Mouse (Mus musculus): ENCODE measurements around the gene Ctnna2. TPM values are rescaled to one million over a fixed set of nuclear protein-coding genes. Genes with fewer than 3 reads are reported as not detected.

Ctnna2 gene
- polyA plus RNA-seq, 1 experiment from 2014 or later, result 7.2 TPM

DNA sequence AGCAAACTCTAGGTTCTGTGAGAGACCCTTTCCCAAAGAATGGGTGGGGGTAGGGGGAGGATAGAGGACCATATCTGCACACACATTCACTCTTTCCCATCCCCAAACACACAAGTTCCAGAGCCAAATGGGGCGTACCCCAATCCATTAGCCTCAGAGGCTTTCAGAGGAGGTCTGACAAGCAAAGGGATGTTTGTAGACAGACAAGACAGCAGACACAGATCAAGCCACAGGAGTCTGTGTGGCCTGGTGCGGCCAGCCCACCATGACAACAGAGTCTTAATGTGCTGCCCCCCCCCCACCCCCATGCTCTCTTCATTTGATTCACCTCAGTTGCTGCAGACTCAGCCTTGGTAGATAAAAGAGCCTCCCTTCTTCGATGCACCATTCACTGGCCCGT lies 764.2 kb downstream of the Ctnna2 start:
- Histone ChIP-seq H3K27me3 (replicated peaks) (no peaks in the 10 kb centered on the region), H3K36me3 (no peaks in the 10 kb centered on the region), H3K4me1 (replicated peaks) (no peaks in the 10 kb centered on the region), H3K9ac (no peak overlapping the region), H3K9me3 (no peaks in the 10 kb centered on the region), H3K4me3 (replicated peaks) (no peak overlapping the region), H3K4me2 (replicated peaks) (no peak overlapping the region), H3K27ac (no peak overlapping the region)
- 53% methylated on average over 4 of the region's 4 CpGs for WGBS
- ATAC-seq, result no peak

DNA sequence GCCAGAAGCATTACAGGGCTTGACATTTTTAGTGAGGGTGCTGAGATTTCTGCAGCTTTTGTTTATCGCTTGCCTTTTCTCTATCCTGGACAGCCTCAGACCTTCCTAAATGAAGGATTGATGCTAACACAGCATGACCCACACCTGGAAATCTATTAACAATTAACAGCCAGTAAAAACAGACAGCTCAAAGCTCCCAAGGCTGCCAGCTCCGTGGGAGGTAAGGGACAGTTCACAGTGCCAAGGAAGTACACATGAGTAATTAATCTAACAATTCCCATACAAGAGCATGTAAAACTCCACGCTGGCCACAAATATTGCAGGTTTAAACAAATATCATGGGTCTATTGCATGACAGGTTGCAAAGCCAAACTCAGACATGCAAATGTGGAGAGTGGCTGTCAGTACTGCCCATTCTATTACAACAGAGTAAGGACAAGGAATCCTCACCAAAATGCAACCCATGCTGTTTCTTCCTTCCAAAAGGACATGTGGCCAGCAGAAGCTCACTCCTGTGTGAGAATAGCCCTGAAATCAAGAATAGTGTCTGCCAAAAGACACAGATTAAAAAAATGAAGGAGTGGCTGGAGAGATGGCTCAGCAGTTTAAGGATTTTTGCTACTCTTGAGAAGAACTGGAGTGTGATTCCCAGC lies 765.6 kb downstream of the Ctnna2 start:
- no peak for ATAC-seq
- WGBS, result 7% methylated on average over 3 of the region's 3 CpGs

DNA sequence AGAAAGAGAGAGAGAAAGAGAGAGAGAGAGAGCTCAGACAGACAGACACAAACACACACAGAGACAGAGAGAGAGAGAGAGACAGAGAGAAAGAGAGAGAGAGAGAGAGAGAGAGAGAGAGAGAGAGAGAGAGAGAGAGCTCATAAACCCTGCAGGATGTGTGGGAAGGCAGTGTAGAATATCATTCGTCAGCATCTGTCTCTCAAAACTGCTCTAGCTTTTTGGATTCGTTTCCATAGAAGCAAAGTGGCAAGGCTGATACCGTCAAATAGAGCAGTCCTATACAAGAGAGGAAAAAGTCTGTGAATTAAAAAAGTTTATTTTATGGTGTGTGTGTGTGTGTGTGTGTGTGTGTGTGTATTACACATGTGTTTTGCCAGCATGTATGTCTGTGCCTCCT lies 769.6 kb downstream of the Ctnna2 start:
- H3K9ac ChIP-seq, result no peak overlapping the region
- no peak overlapping the region for H3K4me3 ChIP-seq (replicated peaks)
- H3K27me3 ChIP-seq (replicated peaks), result no peaks in the 10 kb centered on the region
- H3K36me3 ChIP-seq, result no peaks in the 10 kb centered on the region
- H3K4me2 ChIP-seq (replicated peaks), result no peak overlapping the region
- H3K9me3 ChIP-seq, result no peaks in the 10 kb centered on the region
- H3K4me1 ChIP-seq (replicated peaks), result no peaks in the 10 kb centered on the region
- no peak overlapping the region for H3K27ac ChIP-seq
- ATAC-seq, result no peak
- 64% methylated on average over 3 of the region's 3 CpGs for WGBS

More for the DNA sequence above, 765.6 kb downstream of the Ctnna2 start:
- Histone ChIP-seq H3K4me2 (replicated peaks) (no peak overlapping the region), H3K27me3 (replicated peaks) (no peaks in the 10 kb centered on the region), H3K4me3 (replicated peaks) (no peak overlapping the region), H3K36me3 (no peaks in the 10 kb centered on the region), H3K9me3 (no peaks in the 10 kb centered on the region), H3K9ac (no peak overlapping the region), H3K4me1 (replicated peaks) (no peaks in the 10 kb centered on the region), H3K27ac (no peak overlapping the region)

DNA sequence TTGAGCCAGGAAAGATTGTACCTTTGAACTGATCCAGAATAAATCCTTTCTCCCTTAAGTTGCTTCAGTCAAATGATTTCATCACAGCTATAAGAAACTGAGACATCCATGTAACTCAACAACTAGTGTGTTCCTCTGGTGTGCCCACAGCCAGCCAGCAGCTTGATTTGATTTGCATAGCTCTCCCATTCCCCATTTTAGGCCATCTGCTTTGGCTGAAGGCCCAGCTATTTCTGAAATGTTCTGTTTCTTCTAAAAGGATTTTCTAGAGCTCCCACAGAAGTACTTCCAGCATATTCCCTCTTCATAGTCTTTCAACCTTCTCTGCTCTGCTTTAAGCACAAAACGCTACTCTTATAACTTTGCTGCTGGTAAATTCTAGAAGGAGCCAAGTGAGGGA lies 770.3 kb downstream of the Ctnna2 start:
- ATAC-seq, result no peak
- Histone ChIP-seq H3K4me3 (replicated peaks) (no peak overlapping the region), H3K4me2 (replicated peaks) (no peak overlapping the region), H3K27me3 (replicated peaks) (no peaks in the 10 kb centered on the region), H3K9me3 (no peaks in the 10 kb centered on the region), H3K9ac (no peak overlapping the region), H3K36me3 (no peaks in the 10 kb centered on the region), H3K4me1 (replicated peaks) (no peaks in the 10 kb centered on the region), H3K27ac (no peak overlapping the region)
- WGBS, result 76% methylated on average over 1 of the region's 1 CpGs

DNA sequence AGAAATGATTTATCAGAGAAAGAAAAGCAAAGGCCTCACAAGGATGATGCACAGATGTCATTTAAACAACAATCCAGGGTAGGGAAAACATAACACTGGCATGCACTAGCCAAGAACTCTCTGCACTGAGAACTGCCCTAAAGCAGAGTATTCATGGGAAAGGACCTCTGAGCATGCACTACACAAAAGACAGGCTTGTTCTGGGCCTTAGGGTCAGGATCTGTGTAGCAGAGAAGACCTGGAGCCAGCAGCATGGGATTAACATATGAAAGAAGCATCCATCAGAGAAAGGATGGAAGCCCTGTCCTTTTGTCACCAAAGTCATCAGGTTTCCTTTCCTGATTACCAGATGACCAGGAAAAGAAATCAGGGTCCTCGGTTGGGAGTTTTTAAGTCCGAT lies 780.1 kb downstream of the Ctnna2 start:
- no peaks in the 10 kb centered on the region for H3K4me1 ChIP-seq (replicated peaks)

DNA sequence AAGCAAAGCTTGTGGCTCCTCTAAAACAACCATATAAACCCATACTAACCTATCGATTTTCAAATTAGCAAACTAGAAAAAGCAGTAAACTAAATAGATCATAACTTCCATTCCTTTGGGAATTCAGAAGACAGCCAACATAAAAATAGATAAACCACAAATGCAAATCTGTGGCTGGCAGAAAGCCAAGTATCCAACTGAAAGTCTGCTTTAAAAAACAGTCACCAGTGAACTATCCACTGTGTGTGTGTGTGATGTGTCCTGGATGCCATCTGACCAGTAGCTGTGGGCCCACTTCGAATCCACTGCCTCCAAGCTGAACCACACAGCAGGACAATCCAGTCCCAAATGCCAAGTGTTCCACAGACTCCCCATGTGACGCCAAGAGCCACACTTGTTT lies 782.8 kb downstream of the Ctnna2 start:
- no peak overlapping the region for H3K4me3 ChIP-seq (replicated peaks)
- H3K9me3 ChIP-seq, result no peaks in the 10 kb centered on the region
- no peak overlapping the region for H3K27ac ChIP-seq
- ATAC-seq, result no peak
- no peak overlapping the region for H3K4me2 ChIP-seq (replicated peaks)
- no peak overlapping the region for H3K9ac ChIP-seq
- H3K27me3 ChIP-seq (replicated peaks), result no peaks in the 10 kb centered on the region
- H3K4me1 ChIP-seq (replicated peaks), result no peaks in the 10 kb centered on the region
- WGBS, result 79% methylated on average over 3 of the region's 3 CpGs
- no peaks in the 10 kb centered on the region for H3K36me3 ChIP-seq

More for the DNA sequence above, 780.1 kb downstream of the Ctnna2 start:
- Histone ChIP-seq H3K27me3 (replicated peaks) (no peaks in the 10 kb centered on the region), H3K27ac (no peak overlapping the region), H3K9me3 (no peaks in the 10 kb centered on the region), H3K36me3 (no peaks in the 10 kb centered on the region), H3K9ac (no peak overlapping the region), H3K4me2 (replicated peaks) (no peak overlapping the region), H3K4me3 (replicated peaks) (no peak overlapping the region)
- 80% methylated on average over 2 of the region's 2 CpGs for WGBS
- no peak for ATAC-seq

DNA sequence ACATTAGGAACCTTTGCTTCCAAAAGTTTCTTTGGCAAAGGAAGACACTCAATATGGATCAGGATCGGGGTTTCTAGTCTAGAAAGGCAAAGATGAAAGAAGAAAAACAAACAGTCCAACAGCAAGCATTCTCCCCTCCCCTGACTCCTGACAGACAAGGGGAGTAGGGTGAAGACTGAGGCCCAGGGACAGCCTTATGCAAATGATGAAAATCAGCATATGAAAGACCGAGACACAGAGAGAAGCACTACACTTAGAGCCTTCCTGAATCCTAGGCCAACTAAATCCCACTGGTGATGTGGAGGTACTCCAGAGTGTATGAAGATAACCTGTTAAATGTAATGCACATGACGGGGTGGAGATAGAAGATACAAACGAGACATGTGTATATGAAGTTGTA lies 787.9 kb downstream of the Ctnna2 start:
- Histone ChIP-seq H3K27me3 (replicated peaks) (no peaks in the 10 kb centered on the region), H3K4me2 (replicated peaks) (no peak overlapping the region), H3K9ac (no peak overlapping the region), H3K9me3 (no peaks in the 10 kb centered on the region), H3K4me3 (replicated peaks) (no peak overlapping the region), H3K36me3 (no peaks in the 10 kb centered on the region), H3K27ac (no peak overlapping the region), H3K4me1 (replicated peaks) (no peaks in the 10 kb centered on the region)
- ATAC-seq, result no peak
- WGBS, result 71% methylated on average over 4 of the region's 4 CpGs

DNA sequence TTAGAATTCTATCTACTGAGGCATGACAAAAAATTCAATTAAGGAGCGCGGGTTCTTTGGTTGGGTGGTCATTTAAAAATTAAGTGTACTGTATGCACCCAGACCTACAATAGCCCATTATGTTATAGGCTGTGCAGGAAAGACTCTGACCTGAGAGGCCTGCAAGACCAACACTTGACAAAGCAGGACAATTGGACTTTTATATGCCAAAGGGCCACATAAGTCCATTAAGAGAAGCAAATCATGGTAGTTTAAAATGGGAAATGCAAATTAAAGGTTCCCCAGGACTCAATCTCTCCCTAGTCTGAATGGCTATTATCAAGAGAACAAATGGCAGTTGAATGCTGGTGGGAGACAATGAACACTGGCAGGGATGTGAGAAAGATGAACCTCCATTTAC lies 790.9 kb downstream of the Ctnna2 start:
- Histone ChIP-seq H3K4me3 (replicated peaks) (no peak overlapping the region), H3K27ac (no peak overlapping the region), H3K9me3 (no peaks in the 10 kb centered on the region), H3K9ac (no peak overlapping the region), H3K27me3 (replicated peaks) (no peaks in the 10 kb centered on the region), H3K4me1 (replicated peaks) (no peaks in the 10 kb centered on the region), H3K4me2 (replicated peaks) (no peak overlapping the region), H3K36me3 (no peaks in the 10 kb centered on the region)
- no peak for ATAC-seq
- WGBS, result 72% methylated on average over 2 of the region's 2 CpGs

DNA sequence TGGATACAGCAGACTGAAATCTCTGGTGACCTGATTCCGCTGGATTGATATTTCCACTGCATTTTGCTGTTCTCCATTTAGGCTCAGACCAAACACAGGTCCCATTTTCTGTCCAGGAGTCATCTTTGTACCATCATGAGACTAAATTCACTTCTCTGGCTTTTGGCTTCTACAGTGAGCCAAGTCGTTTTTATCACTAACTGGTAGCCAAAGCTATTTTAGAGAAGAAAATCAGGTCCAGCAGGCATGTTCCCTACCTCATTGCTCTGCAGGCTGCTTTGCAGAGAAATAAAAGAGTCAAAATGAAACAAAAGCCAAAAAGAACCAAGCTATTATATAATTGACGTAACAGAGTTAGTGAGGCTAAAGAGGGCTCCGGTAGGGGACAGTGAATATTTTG lies 793.7 kb downstream of the Ctnna2 start:
- Histone ChIP-seq H3K9me3 (no peaks in the 10 kb centered on the region), H3K27ac (no peak overlapping the region), H3K36me3 (no peaks in the 10 kb centered on the region), H3K4me2 (replicated peaks) (no peak overlapping the region), H3K27me3 (replicated peaks) (no peaks in the 10 kb centered on the region), H3K9ac (no peak overlapping the region), H3K4me1 (replicated peaks) (no peaks in the 10 kb centered on the region), H3K4me3 (replicated peaks) (no peak overlapping the region)
- whole genome bisulfite sequencing, result 88% methylated on average over 4 of the region's 4 CpGs
- no peak for ATAC-seq

DNA sequence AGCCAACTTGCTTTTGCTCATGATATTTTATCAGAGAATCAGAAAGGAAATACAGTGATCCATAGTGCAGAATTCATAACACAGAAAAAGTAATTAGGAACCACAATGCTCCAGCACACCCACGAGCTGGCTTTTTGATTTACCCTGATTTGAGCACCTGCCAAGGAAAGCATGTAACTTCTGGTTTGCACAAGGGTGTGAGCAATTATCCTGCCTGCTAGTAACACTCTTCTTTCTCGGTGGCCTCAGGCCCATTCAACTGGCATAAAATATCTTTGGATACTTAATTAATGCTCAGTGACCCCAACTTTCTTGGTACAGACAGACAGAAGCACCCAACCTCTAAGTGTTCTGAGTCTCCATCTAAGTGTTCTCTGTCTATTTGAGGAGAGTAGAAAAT lies 794.6 kb downstream of the Ctnna2 start:
- no peak overlapping the region for H3K9ac ChIP-seq
- H3K9me3 ChIP-seq, result no peaks in the 10 kb centered on the region
- H3K4me2 ChIP-seq (replicated peaks), result no peak overlapping the region
- no peaks in the 10 kb centered on the region for H3K36me3 ChIP-seq
- no peak overlapping the region for H3K4me3 ChIP-seq (replicated peaks)
- WGBS, result 72% methylated on average over 2 of the region's 2 CpGs
- no peak overlapping the region for H3K27ac ChIP-seq
- no peaks in the 10 kb centered on the region for H3K27me3 ChIP-seq (replicated peaks)
- H3K4me1 ChIP-seq (replicated peaks), result no peaks in the 10 kb centered on the region
- no peak for ATAC-seq

DNA sequence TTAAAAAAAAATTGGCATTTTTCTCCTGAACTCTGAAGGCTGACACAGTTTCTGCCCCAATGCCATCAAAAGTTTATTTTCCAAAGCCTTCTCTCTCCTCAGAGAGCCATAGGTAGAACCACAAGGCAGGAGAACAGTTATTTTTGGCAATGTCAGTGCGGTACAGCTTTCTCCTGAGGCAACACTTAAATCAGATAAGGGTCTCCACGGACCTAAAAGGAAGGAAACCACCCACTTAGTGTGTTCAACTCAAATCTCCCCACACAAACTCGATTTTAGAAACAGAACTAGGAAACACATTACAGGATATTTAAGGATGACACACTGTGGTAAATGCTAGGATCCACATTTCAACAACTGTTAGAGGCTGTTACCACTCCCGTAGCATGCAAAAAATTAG lies 803.7 kb downstream of the Ctnna2 start:
- no peak for ATAC-seq
- Histone ChIP-seq H3K4me2 (replicated peaks) (no peak overlapping the region), H3K9me3 (no peaks in the 10 kb centered on the region), H3K36me3 (no peaks in the 10 kb centered on the region), H3K27me3 (replicated peaks) (no peaks in the 10 kb centered on the region), H3K4me1 (replicated peaks) (no peaks in the 10 kb centered on the region), H3K9ac (no peak overlapping the region), H3K27ac (no peak overlapping the region), H3K4me3 (replicated peaks) (no peak overlapping the region)
- WGBS, result 53% methylated on average over 4 of the region's 4 CpGs

DNA sequence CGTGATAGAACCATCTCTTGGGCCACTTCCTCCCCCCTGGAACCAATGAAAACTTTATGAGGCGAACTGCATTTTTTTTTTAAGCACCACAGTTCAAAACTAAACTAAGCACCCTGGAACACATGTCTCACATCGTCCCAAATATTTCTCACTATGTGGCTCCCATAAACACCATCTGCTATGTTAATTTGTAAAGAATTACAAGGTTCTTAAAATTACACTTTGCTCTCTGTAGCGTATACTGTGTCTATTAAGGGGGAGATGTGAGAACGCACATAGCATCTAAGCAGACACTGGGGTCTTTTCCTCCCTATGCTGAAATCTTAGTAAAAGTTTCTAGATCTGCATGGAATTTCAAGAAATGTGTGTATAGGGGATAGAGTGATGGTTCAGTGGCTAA lies 822.5 kb downstream of the Ctnna2 start:
- ATAC-seq, result no peak
- H3K27ac ChIP-seq, result no peak overlapping the region
- H3K9me3 ChIP-seq, result no peaks in the 10 kb centered on the region
- WGBS, result 74% methylated on average over 5 of the region's 5 CpGs
- no peak overlapping the region for H3K9ac ChIP-seq
- H3K4me1 ChIP-seq (replicated peaks), result no peaks in the 10 kb centered on the region
- H3K27me3 ChIP-seq (replicated peaks), result no peaks in the 10 kb centered on the region
- H3K4me3 ChIP-seq (replicated peaks), result no peak overlapping the region
- no peak overlapping the region for H3K4me2 ChIP-seq (replicated peaks)
- H3K36me3 ChIP-seq, result no peaks in the 10 kb centered on the region

DNA sequence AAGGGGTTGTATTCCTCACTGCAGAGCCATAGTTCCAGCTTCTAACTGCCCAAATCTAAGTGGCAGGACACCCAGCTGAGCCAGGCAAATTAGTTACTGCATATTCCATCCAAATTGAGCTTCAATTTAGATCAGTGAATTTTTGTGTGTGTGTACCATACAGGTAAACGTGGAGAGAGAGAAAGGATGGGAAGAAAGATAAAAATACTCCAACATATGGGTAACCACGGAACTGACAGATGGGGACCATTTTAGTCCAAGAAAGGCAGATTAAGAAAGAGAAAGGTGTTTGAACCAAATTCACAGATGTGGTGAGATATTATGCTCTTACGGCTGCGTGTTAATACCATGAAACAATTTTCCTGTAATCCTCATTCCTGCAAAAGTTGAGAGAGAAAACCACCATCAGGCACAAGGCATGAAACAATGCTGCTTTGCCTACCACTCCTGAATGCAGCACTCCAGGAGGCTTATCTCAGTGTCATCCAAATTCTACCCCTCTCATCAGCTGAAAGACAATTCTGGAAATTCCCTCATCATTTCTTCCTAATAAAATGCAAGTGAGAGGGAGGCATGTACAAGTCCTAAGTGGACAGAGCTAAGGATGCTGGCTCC lies 840.1 kb downstream of the Ctnna2 start:
- Histone ChIP-seq H3K9me3 (no peaks in the 10 kb centered on the region), H3K4me3 (replicated peaks) (no peak overlapping the region), H3K36me3 (no peaks in the 10 kb centered on the region), H3K27ac (no peak overlapping the region), H3K27me3 (replicated peaks) (no peaks in the 10 kb centered on the region), H3K9ac (no peak overlapping the region), H3K4me1 (replicated peaks) (no peaks in the 10 kb centered on the region), H3K4me2 (replicated peaks) (no peak overlapping the region)
- no peak for ATAC-seq
- 84% methylated on average over 4 of the region's 4 CpGs for WGBS
